Comparison of ENCODE assay signal across 8 mouse cellular contexts in genomic region chr17:35241305-35242014, GRCm38 (mm10). TPM values are rescaled to one million over a fixed set of nuclear protein-coding genes. Genes with fewer than 3 reads are reported as not detected.
DNase-seq lines count a peak whose midpoint lies in the region; ATAC-seq and TF ChIP-seq lines count a peak whose summit lies in the region.

Gene Ddx39b (plus strand): TSS chr17:35241746.

- peak within 1 kb of the TSS; percentile 96 for H3K4me3 ChIP-seq in embryonic facial prominence, embryonic 14.5 days (ENCODE audit: low read depth, low read length)
- H3K4me3 ChIP-seq in heart, adult 2 months: peak within 1 kb of the TSS; percentile 77
- peak within 1 kb of the TSS; percentile 99 for H3K4me3 ChIP-seq in limb, embryonic 13.5 days
- peak within 1 kb of the TSS; percentile 96 for H3K4me3 ChIP-seq in midbrain, embryonic 16.5 days (ENCODE audit: low read depth, low read length)

- intact Hi-C loops in heart, adult 2 months (cut with DNase I): loop anchor here (5.0 to 10.0 kb wide), 2 partner anchors 239 to 407 kb away; partner anchors contain the start of genes Dxo, Stk19 and Vars

- H3K36me3 ChIP-seq in embryonic facial prominence, embryonic 14.5 days (ENCODE audit: control insufficient read depth, insufficient read depth, low read length): peaks cover 36% of the 10 kb centered on the region
- peaks cover 21% of the 10 kb centered on the region for H3K36me3 ChIP-seq in heart, adult 2 months (ENCODE audit: control insufficient read depth, insufficient read depth, low read length)
- peaks cover 34% of the 10 kb centered on the region for H3K36me3 ChIP-seq in limb, embryonic 13.5 days
- peaks cover 20% of the 10 kb centered on the region for H3K36me3 ChIP-seq in midbrain, embryonic 16.5 days (ENCODE audit: control insufficient read depth, insufficient read depth, low read length)

- H3K4me2 ChIP-seq in embryonic facial prominence, embryonic 14.5 days (ENCODE audit: low read depth, low read length): peak within 1 kb of the TSS; percentile 86
- H3K4me2 ChIP-seq in limb, embryonic 13.5 days (replicated peaks): peak within 1 kb of the TSS; percentile 95
- H3K4me2 ChIP-seq in midbrain, embryonic 16.5 days (ENCODE audit: low read length): peak within 1 kb of the TSS; percentile 73

- DNase-seq in 3T3-L1 (ENCODE audit: low read depth, low spot score): peak; percentile 97
- peak; percentile 84 to 91 for DNase-seq in adrenal gland, postnatal 4 days (ENCODE audit: low spot score in 2 of 2)
- peak; percentile 99 for DNase-seq in embryonic facial prominence, embryonic 14.5 days (ENCODE audit: low spot score)
- peak; percentile 96 to 98 for DNase-seq in heart, adult 2 months
- peak; percentile 95 for DNase-seq in kidney, adult 8-10 months
- peak; percentile 92 to 95 for DNase-seq in spleen, postnatal 10 days (ENCODE audit: low spot score in 2 of 2)

- peak; percentile 90 for TF ChIP-seq POLR2A in heart, adult 2 months (IDR thresholded peaks at IDR 0.05; ENCODE audit: insufficient read depth, low read depth, low read length)

- WGBS in embryonic facial prominence, embryonic 14.5 days: under 1% methylated on average over 49 of the region's 69 CpGs
- under 1% methylated on average over 68 of the region's 69 CpGs for WGBS in heart, adult 2 months
- under 1% methylated on average over 67 of the region's 69 CpGs for WGBS in limb, embryonic 13.5 days
- under 1% methylated on average over 64 of the region's 69 CpGs for WGBS in midbrain, embryonic 16.5 days

- peak within 1 kb of the TSS; percentile 100 for H3K9ac ChIP-seq in embryonic facial prominence, embryonic 14.5 days (ENCODE audit: low read depth, low read length)
- peak within 1 kb of the TSS; percentile 91 for H3K9ac ChIP-seq in heart, adult 2 months (ENCODE audit: low read depth, low read length)
- peak within 1 kb of the TSS; percentile 100 for H3K9ac ChIP-seq in limb, embryonic 13.5 days
- peak within 1 kb of the TSS; percentile 100 for H3K9ac ChIP-seq in midbrain, embryonic 16.5 days (ENCODE audit: low read depth, low read length)

- H3K9me3 ChIP-seq in embryonic facial prominence, embryonic 14.5 days (ENCODE audit: control insufficient read depth, low read length): no peaks in the 10 kb centered on the region
- H3K9me3 ChIP-seq in limb, embryonic 13.5 days: no peaks in the 10 kb centered on the region
- no peaks in the 10 kb centered on the region for H3K9me3 ChIP-seq in midbrain, embryonic 16.5 days (replicated peaks; ENCODE audit: control insufficient read depth, low read length, poor library complexity, severe bottlenecking)

- peak; percentile 93 for ATAC-seq in embryonic facial prominence, embryonic 14.5 days (ENCODE audit: low read depth)
- peak; percentile 92 for ATAC-seq in limb, embryonic 13.5 days (ENCODE audit: low FRiP score, low read depth)
- peak; percentile 91 for ATAC-seq in midbrain, embryonic 16.5 days

- peaks cover 4% of the 10 kb centered on the region for H3K79me2 ChIP-seq in heart, adult 2 months (replicated peaks; ENCODE audit: control insufficient read depth, insufficient read depth, low read length)

- TF ChIP-seq CTCF in heart, adult 2 months (IDR thresholded peaks at IDR 0.05): peak; percentile 36

- no peaks in the 10 kb centered on the region for H3K27me3 ChIP-seq in embryonic facial prominence, embryonic 14.5 days (replicated peaks; ENCODE audit: control insufficient read depth, insufficient read depth, low read length)
- no peaks in the 10 kb centered on the region for H3K27me3 ChIP-seq in heart, adult 2 months (ENCODE audit: control insufficient read depth, insufficient read depth, low read length)
- H3K27me3 ChIP-seq in limb, embryonic 13.5 days: no peaks in the 10 kb centered on the region
- H3K27me3 ChIP-seq in midbrain, embryonic 16.5 days (ENCODE audit: control insufficient read depth, insufficient read depth, low read depth, low read length): no peaks in the 10 kb centered on the region

- peak within 1 kb of the TSS; percentile 99 for H3K27ac ChIP-seq in embryonic facial prominence, embryonic 14.5 days (replicated peaks; ENCODE audit: low read depth, low read length)
- peak within 1 kb of the TSS; percentile 98 for H3K27ac ChIP-seq in heart, adult 2 months
- H3K27ac ChIP-seq in limb, embryonic 13.5 days: peak within 1 kb of the TSS; percentile 99
- H3K27ac ChIP-seq in midbrain, embryonic 16.5 days (ENCODE audit: low read length): peak within 1 kb of the TSS; percentile 99

- peaks cover 21% of the 10 kb centered on the region for H3K4me1 ChIP-seq in embryonic facial prominence, embryonic 14.5 days (ENCODE audit: control insufficient read depth, insufficient read depth, low read length)
- H3K4me1 ChIP-seq in heart, adult 2 months (ENCODE audit: control insufficient read depth, insufficient read depth, low read length): peaks cover 18% of the 10 kb centered on the region
- peaks cover 45% of the 10 kb centered on the region for H3K4me1 ChIP-seq in limb, embryonic 13.5 days
- H3K4me1 ChIP-seq in midbrain, embryonic 16.5 days (ENCODE audit: control insufficient read depth, insufficient read depth, low read length): peaks cover 42% of the 10 kb centered on the region

- peak; percentile 88 for TF ChIP-seq EP300 in heart, adult 2 months (IDR thresholded peaks at IDR 0.05; ENCODE audit: insufficient read depth, low read depth, low read length)

RNA-seq across cellular contexts. Expression of gene Ddx39b, which starts in this region (rescaled TPM):
- total RNA-seq in adrenal gland, postnatal 4 days (2021): 100 to 1,000 TPM; 364 to 387 TPM
- 347 and 431 TPM in 2 replicates for polyA plus RNA-seq in embryonic facial prominence, embryonic 14.5 days (2014; fragmentation: Nextera tagmentation; extraction: Ambion mirVana)
- 10 to 100 TPM; 82.3 to 83.4 TPM for total RNA-seq in heart, adult 2 months (2021)
- 148 and 178 TPM in 2 replicates for polyA plus RNA-seq in heart, adult 2 months (2012; rRNA removed)
- 552 and 562 TPM in 2 replicates for polyA plus RNA-seq in limb, embryonic 13.5 days (2015; fragmentation: Nextera tagmentation; extraction: Ambion mirVana)
- 339 and 357 TPM in 2 replicates for polyA plus RNA-seq in midbrain, embryonic 16.5 days (2015; fragmentation: Nextera tagmentation; extraction: Ambion mirVana)

Comparison
In these comparisons a context has a peak if more than half of its experiments do, and no peak if none do; other contexts are left out.
1. Peak in every context shown above with its lines: DNase-seq, ATAC-seq, H3K4me3 ChIP-seq and H3K27ac ChIP-seq.
2. RNA of gene Ddx39b (total RNA-seq): 364 to 387 TPM in adrenal gland, postnatal 4 days; 82.3 to 83.4 TPM in heart, adult 2 months; every median in the first group is over 4 times any median in the second.